Mouse (Mus musculus) kidney, adult 11 months (tissue): ENCODE results near the gene F7.

Source experiments
- DNase-seq: peaks from one replicate; pipeline ENCODE4 v3.0.0; 2022

Gene F7

DNA sequence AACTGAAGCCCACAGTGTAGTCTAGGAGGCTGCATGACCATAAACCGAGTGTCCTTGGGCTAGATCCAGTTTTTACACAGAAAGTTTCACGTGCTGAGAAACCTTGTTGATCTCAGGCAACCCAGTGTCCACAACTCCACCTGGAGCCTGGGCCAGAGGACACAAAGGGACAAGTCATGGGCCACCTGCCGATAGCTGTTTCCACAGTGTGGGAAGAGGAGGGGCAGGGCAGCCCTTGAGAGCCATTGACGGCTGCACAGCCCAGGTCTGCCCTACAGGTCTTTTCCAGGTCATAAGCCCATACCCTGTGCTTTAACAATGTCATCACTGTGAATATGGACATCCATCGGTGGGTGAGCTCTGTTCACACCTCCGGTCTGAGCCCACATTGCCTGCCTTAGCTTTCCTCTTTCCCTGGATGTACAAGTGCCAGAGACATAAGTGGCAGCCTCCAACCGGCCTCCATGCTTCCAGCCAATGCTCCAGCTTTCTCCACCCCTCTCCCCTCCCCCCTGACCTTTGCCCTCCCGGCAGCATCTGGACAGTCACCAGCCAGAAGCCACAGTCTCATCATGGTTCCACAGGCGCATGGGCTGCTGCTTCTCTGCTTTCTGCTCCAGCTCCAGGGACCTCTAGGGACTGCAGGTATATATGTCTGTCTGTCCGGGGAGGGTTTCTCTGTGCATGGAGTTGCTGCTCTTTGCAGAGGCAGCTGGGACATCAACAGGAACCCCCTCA lies at the start of gene F7:
Gene F7, plus strand, starts transcription at position 548 of the 738 bp plus-strand sequence.
- no peak for DNase-seq

DNA sequence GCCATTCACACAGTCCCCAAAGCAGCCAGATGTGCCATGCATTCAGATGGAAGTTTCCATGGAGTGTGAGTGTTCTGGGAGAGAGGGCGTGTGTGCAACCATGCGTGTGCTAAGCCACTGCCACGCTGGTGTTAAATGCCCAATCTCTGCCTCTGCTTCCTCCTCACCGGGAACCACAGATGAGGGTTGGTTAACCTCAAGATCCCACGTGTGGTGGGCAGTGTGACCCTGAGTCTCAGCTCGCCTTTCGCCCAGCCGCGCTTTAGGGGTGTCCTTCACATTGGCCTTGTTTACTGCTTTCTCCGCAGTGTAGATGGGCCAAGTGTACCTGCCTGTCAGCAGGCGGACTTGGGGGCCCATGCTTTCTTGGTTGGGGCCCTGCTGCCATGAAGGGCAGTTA lies 49.5 kb upstream of the F7 start:
- DNase-seq: no peak

DNA sequence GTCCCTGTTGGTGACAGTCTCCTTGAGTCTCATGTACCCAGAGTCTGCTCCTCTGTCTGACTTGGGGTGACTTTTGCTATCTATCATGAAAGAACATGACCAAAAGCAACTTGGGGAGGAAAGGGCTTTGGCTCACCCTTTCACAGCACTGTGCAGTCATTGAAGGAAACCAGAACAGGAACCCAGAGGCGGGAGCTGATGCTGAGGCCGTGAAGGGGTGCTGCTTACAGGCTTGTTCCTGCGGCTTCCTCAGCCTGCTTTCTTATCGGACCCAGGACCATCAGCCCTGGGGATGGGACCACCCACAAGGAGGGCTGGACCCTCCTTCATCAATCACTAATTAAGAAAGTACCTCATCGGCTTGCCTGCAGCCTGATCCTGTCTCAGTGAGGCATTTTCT lies 49.1 kb upstream of the F7 start:
- DNase-seq: no peak

DNA sequence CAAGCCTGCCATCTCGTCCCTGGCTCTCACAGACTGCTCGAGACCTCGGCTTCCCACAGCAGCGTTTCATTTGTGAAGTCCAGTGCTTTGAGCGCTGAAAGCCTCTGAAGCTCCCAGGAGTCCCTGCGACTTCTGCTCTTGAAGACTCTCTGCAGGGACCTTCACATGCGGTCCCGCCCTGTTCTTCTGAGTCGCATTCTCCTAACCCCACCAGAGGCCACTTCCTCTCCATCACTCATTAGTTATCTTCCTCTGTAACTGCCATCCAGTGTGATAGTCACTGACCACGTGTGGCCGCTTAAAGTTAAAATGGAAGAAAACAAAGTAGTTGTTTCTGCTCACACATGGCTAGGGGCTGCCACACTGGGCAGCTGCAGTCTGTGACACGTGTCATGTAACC lies 48.5 kb upstream of the F7 start:
- DNase-seq: no peak

DNA sequence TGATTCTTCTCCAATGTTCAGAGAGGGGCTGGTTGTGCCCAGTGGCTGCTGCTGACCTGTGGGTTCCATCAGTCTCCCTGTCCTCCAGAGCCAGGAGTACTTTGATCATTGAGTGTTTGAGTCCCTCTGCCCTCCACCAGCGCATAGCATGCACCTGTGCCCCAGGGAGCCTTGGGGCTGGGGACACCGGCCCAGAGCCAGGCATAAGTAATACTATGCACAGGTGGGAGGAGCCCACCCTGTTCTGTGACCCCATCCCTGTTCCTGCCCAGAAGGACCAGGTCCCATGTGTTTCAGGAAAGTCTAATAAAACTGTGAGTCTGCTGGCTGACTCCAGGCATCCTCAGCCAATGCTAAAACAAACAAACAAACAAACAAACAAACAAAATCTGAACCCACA lies 47.5 kb upstream of the F7 start:
- DNase-seq: no peak

DNA sequence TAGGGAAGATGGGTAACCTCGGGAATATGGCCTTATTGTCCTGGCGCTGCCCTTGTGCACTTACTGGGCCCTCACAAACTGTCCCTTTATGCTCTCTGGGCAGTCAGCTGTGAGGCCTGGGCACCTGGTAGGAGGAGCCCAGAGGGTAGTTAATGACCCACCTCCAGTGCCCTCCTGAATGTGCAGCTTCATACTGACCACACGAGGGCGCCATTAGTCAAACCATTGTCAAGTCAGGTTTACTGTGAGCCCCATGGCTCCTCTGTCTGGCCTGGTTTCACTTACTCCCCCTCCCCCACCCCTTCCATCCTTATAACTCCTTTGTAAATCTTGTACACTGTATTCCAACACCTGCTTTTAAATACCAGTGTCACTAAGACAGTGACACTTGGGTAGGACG lies 47.1 kb upstream of the F7 start:
- peak; percentile 80 for DNase-seq

DNA sequence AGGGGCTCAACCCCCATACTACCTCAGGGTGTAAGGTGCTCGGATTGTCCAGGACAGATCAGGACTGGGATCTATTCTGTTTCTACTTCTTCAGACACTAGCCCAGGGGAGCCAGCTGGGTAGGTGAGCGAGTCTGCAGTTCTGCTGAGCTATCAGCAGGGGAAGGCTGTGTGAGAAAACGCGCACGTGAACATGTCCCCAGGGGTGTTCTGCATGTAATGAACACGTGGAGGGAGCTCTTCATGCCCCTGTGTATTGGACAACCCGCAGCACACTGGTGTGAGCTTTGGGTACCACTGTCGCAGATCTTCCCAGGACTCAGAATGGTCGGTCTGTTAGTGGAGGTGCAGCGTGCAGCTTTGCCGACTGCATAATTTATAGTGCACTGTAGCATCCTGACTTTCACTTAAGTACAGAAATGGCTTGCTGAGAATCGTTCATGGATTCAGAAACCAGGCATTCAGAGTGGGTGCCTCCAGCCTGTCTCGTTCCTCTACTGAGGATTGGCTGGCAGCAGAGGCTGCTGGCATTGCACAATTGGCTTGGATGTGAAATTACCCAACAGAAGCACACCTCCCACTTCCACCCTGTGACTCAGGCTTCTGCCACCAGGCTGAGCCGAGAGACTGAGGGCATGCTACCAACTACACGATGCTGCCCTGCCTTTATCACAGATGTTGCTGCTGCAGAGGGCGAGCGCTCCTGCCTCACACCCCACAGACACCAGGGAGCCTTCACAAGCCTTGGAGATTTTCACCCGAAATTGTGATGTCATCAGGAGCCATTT lies 42.0 kb upstream of the F7 start:
- no peak for DNase-seq

DNA sequence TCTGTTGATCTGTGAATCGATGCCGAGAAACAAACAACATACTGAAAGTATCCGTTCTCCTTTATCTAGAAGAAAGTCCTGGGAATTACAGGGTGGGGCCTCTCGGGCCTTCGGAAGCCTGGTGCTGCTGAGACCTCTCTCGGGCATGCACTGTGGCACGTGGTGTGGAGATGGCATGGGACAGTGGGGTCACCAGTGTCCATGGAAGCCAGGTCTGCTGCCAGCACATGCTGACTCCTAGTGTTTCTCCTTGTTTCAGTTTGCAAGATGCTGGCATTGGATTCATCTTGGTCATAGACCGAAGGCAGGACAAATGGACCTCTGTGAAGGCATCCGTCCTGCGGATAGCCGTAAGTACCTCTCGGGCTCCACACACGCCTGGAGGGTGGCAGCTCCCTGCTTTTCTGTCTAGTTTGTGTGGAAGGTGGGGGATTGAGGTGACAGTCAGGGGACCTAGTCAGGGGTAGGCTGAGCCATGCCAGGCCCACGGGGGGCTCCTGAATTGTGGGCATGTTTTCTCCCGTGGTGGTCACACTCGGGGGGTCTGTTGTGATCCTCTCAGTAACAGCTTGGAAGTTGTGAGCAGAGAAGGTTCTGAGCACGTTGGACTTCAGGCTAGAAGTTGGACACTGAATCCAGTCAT lies 41.1 kb upstream of the F7 start:
- DNase-seq: no peak

DNA sequence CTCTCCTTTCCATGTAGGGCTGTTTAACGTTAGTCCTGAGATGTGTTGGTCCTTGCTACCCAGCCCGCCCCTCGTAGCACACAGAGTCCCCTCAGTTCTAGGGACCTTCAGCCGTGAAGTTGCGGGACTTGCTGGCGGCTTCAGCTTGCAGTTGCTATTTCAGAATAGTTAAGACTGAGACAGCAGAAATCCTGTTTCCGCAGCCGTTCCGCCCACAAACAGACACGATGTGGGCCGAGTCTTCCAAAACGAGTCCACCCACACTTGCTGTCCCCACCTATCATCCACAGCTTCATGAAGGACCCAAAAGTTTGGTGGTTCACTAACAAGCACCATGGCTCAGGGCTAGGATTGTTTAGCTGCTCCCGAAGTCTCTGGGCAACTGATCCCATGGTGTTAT lies 40.6 kb upstream of the F7 start:
- no peak for DNase-seq

DNA sequence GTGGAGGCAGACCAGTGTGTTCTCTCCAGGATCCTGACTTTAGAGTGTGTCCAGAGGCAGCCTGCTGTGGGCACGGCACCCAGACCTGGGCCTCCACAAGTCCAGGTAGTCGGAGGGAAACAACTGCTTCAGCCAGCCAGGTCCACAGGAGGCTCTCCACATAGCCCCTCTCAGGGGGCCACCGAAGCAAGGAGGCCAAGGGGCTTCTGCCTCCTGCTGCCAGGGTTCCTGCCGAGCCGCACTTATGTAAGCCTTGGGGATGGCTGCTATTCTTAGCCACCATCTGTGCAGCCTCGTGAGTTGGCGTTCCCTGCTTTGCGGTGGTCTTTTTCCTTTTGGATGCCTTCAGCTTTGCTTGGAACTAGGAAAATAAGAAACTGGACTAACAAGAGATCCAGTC lies 38.3 kb upstream of the F7 start:
- DNase-seq: no peak

DNA sequence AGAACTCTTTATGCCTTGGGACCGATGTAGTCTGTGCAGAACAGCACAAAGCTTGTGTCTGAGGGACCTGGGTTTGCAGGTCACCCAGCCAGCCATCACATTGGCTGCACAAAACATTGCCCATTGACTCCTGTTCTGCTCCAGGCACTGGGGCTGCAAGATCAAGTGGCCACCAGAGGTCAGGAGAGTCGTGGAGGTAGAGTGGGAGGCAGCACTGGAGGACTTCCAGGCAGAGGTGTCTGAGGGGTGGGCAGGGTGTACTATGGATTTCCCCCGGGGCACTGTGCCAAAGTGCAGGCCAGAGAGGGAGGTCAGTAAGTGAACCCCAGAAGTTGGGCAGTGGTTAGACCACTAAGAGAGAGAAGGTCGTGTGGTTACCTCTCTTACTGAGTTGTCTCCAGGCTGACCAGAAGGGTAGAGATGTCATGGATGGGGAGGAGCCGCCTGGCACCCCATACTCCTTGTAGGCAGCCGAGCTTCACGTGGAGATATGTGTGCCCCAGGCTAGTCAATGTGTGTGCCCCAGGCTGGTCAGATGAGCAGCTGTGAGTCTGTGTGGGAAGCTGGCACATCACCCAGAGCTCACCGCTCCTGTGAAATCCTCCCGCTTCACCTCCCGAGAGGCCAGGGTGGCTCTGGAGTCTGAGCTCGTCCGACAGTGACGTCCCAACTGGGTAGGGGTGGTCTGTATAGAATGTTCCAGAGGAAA lies 37.0 kb upstream of the F7 start:
- DNase-seq: no peak

DNA sequence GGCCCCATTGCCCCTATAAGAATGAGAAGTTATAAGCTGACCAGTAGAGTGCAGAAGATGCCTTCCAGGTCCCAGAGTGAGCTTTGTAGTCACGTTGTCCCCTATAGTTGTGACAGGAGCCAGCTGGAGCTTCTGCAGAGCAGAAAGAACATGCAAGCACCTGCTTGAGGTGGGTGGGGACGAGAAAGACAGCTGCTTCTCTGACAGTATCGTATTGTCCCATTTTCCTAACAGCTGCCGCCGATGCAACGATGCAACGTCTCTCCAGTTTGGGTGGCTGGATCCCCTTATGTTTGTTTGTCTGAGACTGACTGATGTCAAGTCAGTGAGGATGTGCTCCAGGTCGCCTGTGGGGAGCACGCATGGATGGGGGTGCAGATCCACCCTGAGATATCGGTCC lies 34.4 kb upstream of the F7 start:
- no peak for DNase-seq

DNA sequence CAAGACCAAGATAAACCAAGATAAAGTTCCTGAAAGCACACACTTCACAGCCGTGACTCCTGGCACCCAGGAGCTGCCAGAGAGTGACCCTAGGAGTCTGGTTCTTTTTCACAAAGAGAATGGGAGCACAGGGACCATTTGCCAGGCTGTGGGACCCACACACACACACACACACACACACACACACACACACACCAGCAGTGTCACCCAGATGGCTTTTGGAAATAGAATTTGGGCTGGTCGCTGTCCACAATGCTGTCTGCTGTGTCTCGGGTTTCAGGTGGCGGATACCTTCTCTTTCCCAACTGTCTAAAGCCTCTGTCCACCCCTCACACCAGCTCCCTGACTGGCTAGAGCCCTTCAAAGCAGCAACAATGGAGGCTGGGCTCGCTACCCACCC lies 31.4 kb upstream of the F7 start:
- no peak for DNase-seq

DNA sequence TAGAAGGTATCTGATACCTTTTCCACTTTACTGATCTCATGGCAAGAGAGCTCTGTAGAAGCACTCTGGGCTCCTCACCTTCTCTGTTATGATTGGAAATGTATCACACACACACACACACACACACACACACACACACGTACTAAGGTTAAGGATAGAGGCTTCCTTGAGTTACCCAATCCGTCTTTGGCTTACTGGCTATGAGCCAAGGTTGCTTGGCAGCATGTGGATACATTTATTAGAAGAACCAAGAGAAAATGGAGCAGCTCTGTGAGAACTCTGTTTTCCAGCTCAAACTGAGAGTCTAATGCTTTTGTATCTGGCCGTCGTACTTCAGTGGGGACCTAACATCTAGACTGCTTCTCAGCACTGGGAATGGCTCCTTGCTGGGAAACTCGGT lies 30.4 kb upstream of the F7 start:
- DNase-seq: no peak

DNA sequence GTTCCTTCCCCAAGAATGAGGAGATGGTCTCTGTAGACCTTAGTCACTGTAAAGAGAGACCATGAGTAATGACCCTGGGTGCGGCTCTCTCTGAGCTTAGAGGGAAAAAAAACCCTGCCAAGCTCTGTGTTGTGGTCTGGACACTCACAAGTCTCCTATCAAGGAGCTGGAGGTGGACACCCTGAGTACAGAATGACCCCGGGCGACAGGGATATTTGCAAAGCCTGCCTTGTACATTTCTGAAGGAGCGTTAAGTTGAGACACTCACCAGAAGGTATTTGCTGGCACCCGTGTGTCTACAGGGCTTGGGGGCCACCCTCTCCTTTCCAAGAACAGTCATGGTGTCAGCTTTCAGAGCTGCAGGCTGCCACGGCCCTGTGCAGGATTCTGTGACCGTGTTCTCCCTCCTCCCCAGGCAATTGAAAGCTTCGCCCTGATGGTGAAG lies 29.0 kb upstream of the F7 start:
- DNase-seq: no peak

DNA sequence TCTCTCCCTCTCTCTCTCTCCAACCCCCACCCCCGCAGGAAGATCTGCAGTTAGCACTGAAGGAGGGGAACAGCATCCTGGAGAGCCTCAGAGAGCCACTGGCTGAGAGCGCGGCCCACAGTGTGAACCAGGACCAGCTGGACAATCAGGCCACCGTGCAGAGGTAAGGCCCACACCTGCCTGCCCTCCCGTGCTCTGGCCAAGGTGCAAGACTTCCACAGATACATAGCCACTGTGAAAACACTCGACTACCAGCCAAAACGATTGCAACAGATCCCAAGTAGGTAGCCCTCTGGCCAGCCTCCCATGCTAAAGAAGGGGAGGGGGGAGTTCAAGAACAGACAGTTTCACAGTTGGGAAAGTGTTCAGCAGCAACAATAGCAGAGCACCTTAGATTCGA lies 27.5 kb upstream of the F7 start:
- no peak for DNase-seq

DNA sequence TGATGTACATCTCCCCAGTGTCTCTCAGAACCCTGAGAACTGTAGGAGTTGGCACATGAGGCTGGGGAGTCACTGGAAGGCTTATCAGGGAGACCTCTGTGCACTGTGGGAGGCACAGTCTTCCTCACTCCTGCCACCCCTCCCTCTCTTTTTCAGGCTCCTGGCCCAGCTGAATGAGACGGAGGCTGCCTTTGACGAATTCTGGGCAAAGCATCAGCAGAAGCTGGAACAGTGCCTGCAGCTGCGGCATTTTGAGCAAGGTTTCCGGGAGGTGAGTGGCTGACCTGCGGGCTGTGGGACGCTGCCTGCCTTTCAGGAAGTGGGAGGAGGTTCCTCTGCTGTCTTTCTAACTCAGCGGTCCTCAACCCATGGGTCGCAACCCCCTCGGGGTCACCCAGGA lies 26.0 kb upstream of the F7 start:
- DNase-seq: no peak

DNA sequence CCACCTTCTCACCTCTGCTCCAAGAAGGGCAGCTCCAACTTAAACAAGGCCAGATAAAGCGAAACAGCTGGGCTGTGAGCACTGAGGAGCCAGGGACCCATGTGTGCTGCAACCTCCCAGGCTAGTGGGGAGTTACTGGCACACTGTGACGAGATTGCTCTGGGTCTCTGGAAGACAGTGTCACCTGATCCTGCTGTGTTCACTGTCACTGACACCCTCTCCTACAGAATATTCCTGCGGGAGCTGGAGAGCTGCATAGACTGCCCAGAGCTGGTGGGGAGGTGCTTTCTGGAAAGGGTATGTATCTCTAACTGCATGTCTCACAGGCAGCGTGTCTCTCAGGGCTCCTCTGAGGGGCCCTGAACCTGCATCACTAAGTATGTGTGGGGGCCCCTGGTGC lies 18.4 kb upstream of the F7 start:
- no peak for DNase-seq

DNA sequence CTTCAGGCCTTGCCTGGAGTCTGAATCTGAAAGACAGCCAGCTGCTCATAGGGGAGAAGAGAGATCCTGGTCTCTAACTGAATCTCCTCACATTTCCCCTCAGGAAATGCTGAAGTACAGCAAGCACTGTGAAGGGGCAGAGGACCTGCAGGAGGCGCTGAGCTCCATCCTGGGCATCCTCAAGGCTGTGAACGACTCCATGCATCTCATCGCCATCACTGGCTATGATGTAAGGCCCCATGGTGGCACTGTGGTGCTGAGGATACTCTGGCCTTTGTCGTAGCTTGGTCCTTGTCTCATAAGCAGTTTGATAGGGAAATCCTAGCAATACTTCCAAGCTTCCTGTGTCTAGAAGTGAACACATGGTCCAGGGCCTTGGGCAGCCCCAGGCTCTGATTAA lies 15.5 kb upstream of the F7 start:
- DNase-seq: no peak

DNA sequence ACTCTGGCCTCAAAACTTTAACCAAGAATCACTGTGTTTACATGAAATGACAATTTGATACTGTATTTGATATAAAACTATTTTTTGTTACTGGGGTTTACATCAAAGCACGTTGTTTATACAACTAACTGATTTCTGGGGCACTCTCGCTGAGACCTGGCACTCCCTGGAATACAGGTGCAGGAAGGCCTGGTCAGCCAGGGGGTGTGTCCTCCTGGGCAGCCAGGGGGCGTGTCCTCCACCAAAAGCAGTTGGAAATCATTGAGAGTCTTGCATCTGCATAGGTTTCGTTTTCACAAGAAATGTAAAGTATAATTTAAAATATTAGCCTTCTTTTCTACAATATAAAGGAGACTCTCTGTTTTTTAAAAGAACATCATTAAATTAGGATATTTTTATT lies 6.3 kb upstream of the F7 start:
- DNase-seq: no peak

DNA sequence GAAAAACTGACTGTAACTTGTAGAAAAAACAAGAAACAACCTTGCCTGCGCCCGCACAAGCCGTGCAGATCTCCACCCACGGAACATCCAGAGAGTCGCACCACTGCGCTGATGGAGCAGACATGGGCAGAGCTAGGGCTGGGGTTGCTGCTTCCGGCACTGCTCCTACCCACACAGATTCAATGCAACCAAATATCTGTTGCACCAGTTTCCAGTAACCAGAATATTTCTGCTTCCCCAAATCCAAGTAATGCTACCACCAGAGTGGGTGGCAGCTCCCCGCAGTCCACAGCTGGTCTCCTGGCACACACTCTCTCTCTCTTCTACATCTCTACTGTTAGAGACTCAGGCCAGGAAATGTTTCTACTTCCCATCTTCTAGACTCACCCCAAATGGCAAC lies 4.0 kb upstream of the F7 start:
- DNase-seq: no peak

DNA sequence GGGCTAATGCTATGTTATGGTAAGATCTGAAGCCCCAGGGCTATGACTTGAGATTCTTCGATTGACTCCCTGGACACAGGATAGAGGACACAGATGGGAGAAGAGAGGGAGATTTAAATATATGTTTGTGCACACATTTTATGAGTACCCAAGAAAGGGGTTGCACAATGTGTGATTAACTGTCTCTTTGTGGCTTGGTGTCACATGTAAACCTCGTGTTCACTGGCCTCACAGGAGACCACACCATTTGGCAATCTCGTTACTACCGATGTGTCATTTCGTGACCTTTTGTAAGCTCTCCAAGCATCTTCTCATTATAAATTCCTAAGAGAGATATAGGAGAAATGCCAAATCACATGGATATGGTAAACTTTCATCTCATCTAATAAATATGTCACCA lies 1.8 kb downstream of the F7 start:
- DNase-seq: no peak

DNA sequence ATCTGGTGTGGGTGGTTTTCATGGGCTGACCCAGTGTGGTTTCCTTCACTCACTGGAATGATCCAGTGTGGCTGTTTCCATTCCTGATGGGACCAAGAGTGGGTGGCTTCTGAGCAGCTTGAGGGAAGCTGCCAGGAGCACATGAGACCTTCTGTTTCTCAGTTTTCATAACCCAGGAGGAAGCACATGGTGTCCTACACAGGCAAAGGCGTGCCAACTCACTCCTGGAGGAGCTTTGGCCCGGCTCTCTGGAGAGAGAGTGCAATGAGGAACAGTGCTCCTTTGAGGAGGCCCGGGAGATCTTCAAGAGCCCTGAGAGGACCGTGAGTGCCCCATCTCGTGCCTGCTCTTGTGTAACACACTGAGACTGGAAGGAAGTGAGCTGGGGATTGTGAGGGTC lies 2.6 kb downstream of the F7 start:
- no peak for DNase-seq

DNA sequence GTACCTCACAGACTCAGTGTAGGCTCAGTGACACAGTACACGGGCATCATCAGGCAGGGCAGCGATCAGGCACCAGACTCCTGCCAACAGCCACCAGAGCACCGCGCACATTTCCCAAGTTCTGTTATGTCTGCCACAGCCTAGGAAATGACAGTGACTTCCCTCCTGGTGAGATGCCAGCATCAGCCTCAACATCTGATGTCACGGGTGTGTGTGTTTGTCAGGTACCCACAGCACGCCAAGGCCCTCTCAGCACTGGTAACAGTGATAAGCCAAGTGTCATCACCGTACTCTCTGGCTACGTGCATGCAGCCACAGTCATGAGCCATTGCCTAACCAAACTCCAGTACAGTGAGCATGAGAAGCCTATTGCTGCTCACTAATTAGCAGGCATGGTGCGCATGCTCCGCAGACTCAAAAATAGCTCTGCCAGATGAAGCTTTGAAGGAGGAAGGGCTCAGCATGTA lies 10.5 kb downstream of the F7 start:
- no peak for DNase-seq
